Mouse (Mus musculus) CD8-positive naive resting alpha-beta T cell, adult 2 months (primary cell): ENCODE data around the gene Slc16a12.
"Not testable (repeated sequence)": the region's sequence is repeated elsewhere in the genome, so short reads cannot be mapped to it uniquely, and the experiment has no call there.

ENCODE experiments used
- DNase-seq, 2 experiments: peaks; one replicate each; pipeline ENCODE4 v3.0.0; 2022; ENCODE audit warnings: low read depth in 2 of 2, low spot score in 2 of 2

Slc16a12 gene

GRCm38 (mm10) chr19:34746688-34747504, at the start of gene Slc16a12:
Gene Slc16a12 (minus strand): TSS chr19:34747289.
- no peak for DNase-seq

GRCm38 (mm10) chr19:34796396-34796795, 49.3 kb upstream of the Slc16a12 start:
- DNase-seq = no peak

- no peak for DNase-seq
Measured at GRCm38 (mm10) chr19:34782491-34782890, 35.4 kb upstream of the Slc16a12 start.

GRCm38 (mm10) chr19:34778993-34779392, 31.9 kb upstream of the Slc16a12 start:
- DNase-seq = no peak

- DNase-seq = no peak
Measured at GRCm38 (mm10) chr19:34778098-34778497, 31.0 kb upstream of the Slc16a12 start.

GRCm38 (mm10) chr19:34772775-34773174, 25.7 kb upstream of the Slc16a12 start:
- DNase-seq = no peak

- no peak for DNase-seq
Measured at GRCm38 (mm10) chr19:34770764-34771163, 23.7 kb upstream of the Slc16a12 start.

GRCm38 (mm10) chr19:34758754-34759153, 11.7 kb upstream of the Slc16a12 start:
- no peak for DNase-seq

- no peak for DNase-seq
Measured at GRCm38 (mm10) chr19:34756561-34757240, 9.6 kb upstream of the Slc16a12 start.

- DNase-seq = no peak
Measured at GRCm38 (mm10) chr19:34755680-34756079, 8.6 kb upstream of the Slc16a12 start.

- DNase-seq = no peak
Measured at GRCm38 (mm10) chr19:34753243-34753642, 6.2 kb upstream of the Slc16a12 start.

- DNase-seq = no peak
Measured at GRCm38 (mm10) chr19:34752391-34753092, 5.5 kb upstream of the Slc16a12 start.

GRCm38 (mm10) chr19:34751150-34751549, 4.1 kb upstream of the Slc16a12 start:
- no peak for DNase-seq

GRCm38 (mm10) chr19:34748992-34749391, 1.9 kb upstream of the Slc16a12 start:
- no peak for DNase-seq

GRCm38 (mm10) chr19:34747969-34748368, 880 bp upstream of the Slc16a12 start:
- DNase-seq = not testable (repeated sequence)

- no peak for DNase-seq
Measured at GRCm38 (mm10) chr19:34746201-34746600, 888 bp downstream of the Slc16a12 start.

GRCm38 (mm10) chr19:34745012-34745411, 2.1 kb downstream of the Slc16a12 start:
- DNase-seq = no peak

GRCm38 (mm10) chr19:34737916-34738315, 9.2 kb downstream of the Slc16a12 start:
- DNase-seq = no peak

GRCm38 (mm10) chr19:34735900-34736299, 11.2 kb downstream of the Slc16a12 start:
- no peak for DNase-seq

- no peak for DNase-seq
Measured at GRCm38 (mm10) chr19:34733020-34733419, 14.1 kb downstream of the Slc16a12 start.

GRCm38 (mm10) chr19:34731356-34731755, 15.7 kb downstream of the Slc16a12 start:
- no peak for DNase-seq

- no peak for DNase-seq
Measured at GRCm38 (mm10) chr19:34730584-34730983, 16.5 kb downstream of the Slc16a12 start.
